Mouse (Mus musculus) ovary, postnatal 36 days (tissue): ENCODE data around the gene Mkrn2.

Experiments
- DNase-seq: peaks from one replicate; pipeline ENCODE4 v3.0.0; 2022; ENCODE audit warnings: low spot score, mixed read lengths

The Mkrn2 gene

DNA sequence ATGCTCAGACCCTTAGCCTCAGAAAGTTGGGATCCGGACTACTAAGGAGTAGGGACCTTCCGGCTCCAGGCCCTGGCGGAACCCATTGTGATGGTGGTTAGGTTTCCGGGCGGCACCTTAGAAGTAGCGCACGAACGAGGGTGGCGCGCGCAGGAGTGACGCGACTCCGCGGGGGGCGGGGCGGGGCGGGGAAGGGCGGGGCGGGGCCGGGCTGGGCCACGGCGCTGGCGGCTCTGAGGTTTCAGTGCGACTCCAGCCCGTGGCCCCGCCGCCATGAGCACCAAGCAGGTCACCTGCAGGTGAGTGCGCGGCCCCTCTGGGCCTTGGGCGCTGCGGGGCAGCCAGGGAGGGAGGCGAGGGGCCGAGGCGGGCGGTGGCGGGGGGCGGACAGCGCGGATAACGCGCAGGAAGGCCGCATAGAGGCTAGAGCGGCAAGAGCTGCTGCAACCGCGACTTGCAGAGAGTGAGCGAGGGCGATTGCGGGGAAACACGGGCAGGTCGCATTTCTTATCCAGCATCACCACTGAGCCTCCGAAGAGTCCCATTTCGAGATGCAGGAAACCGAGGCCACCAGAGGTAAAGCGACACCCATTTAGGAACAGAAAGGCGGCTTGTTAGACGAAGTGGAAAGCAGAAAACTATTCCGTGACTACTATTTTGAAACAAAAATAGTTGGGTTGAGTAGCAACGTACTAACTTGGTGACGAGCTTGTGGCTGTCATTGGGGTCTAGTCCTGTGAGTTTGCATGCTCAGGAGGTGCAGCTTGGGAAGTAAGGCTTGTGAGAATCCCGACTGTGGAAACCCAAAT lies at the start of gene Mkrn2:
TSS of gene Mkrn2 (plus strand) at position 188 of the 809 bp plus-strand sequence.
- peak; percentile 82 for DNase-seq

DNA sequence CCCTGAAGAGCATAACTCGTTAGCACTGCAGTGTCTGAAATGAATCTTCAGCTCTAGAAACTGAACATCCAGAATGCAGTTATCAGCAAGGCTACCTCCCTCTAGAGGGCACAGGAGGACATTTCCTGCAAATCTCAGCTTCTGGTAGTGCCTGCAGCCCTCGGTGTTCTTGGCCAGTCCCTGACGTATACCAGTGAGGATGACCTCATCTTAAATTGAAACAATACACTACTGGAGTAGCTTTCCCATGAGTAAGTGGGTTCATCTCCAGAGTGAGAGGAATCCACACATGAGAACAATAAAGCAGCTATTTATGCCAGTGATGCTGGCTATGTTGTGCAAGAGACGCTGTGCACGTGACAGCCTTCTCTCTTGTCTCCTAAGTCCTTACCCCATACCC lies 46.2 kb upstream of the Mkrn2 start:
- DNase-seq = no peak

DNA sequence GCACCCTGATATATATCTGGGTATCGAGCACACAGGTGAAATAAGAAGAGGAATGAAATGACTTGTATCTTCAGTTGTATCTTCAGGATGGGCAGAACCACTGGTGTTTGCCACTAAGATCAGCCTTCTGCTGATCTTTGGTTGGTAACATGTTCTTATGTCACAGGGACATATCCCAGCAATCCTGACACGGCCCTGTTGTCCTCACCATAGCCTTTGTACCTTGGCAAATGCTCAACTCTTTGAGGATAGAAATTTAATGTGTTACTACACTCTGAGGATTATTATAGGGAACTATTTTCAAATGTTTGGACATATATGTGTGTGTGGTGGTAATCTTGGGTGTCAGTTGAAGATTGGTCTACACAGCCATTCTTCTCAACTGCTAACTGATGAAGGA lies 43.5 kb upstream of the Mkrn2 start:
- DNase-seq = no peak

GRCm38 (mm10) chr6:115559651-115560632 lies 41.8 kb upstream of the Mkrn2 start:
- DNase-seq = peak; percentile 24

- DNase-seq = no peak
Observed at GRCm38 (mm10) chr6:115565479-115566045, 36.1 kb upstream of the Mkrn2 start.

DNA sequence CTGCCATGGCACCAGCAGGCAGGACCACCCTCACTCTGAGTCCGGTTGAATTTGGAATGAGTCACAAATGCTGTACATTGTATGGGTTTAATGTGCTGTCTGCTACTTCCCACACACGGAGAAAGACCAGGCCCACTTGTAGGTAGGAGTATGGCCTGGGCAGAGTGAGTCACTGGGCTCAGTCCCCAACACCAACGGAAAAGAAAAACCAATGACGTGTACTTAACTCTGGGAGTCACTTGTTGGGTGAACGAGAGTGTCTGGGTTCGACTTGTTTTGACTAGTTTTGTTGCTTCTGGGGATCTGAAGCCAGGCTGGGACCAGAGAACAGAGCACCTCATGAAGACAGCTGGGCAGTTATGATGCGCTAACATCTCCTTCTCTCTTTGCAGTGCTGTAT lies 27.5 kb upstream of the Mkrn2 start:
- DNase-seq = no peak

- DNase-seq = no peak
Observed at GRCm38 (mm10) chr6:115577407-115577806, 24.3 kb upstream of the Mkrn2 start.

DNA sequence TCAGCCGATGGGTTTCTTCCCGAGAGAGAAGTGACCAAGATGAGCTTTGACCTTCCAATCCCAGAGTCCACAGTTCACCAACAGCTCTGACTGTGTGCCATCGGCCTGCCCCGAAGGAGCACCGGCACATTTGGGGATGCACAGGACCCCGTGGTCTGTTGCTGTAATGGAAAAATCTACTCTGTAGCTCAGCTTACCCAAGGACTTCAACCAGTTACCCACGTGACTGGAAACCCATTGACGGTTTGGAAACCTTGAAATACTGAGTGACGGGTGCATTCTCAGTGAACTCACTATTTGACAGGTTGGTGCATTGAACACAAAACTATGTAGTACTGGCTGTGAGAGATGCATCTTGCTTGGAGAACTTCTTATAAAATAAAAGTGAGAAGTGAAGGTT lies 23.8 kb upstream of the Mkrn2 start:
- no peak for DNase-seq

DNA sequence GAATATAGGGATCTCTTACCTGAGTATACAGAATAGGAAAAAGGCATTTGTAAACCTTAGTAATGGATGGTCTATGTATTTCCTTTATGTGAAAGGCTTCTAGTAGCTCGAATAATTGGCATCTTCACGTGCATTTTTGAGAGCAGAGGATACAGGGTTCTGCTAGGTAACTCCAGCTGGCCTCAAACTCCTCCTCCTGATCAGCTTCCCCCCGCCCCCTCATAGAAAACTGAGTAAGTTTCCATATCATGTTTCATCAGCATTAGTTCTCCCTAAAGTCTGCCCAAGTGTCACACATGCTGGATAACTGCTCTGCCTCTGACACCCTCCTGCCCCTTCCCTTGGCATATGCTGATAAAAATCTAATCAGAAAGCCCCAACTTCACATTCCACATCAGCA lies 20.9 kb upstream of the Mkrn2 start:
- DNase-seq = no peak

GRCm38 (mm10) chr6:115582328-115583115 lies 19.2 kb upstream of the Mkrn2 start:
- no peak for DNase-seq

GRCm38 (mm10) chr6:115583430-115584125 lies 18.1 kb upstream of the Mkrn2 start:
- no peak for DNase-seq

GRCm38 (mm10) chr6:115584176-115584575 lies 17.5 kb upstream of the Mkrn2 start:
- no peak for DNase-seq

GRCm38 (mm10) chr6:115586321-115586720 lies 15.4 kb upstream of the Mkrn2 start:
- no peak for DNase-seq

DNA sequence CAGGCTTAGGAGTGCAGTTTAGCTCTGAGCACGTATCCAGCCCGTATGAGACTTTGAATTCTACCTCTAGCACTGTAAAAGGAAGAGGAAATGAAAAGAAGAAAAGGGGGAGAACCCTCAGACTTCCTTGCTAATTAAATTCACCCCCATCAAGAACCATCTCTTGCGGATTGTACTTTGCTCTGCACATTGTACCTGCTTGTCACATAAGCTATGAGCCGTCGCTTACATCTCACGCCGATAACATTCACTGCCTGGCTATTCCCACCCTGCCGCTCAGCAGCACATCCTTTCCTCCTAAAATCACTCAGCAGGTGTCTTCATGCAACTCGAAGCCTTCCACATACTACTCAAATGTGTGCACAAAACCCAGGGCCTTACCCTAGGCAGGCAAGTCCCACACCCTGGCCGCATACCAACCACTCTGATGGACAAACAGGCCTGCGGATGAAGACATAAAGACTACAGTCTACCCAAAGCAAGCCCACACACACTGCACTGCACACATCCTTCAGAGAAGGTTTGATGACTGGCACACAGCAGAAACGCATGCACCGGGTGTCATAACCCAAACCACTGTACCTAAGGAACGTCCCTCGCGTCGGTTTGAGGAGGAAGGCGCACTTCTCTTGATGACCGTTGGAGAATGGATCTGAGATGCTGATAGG lies 9.9 kb upstream of the Mkrn2 start:
- DNase-seq = no peak

DNA sequence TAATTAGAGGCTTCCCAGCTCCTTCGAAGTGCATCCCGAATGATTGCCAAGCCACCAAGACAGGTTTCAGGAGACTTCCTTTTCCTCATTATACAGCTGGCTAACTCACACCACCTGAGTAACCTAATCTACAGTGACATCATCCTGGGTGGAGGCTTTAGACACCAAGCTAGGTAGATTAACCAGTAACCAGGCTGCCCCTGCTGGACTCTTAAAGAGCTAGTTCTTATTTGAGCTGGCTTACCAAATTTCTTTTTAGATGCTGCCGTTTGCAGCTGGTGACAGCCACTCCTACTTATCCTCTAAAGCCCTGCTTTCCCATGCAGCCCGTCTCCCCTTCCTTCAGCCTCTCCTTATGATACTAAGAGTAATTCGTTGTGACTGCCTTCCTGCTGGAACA lies 9.2 kb upstream of the Mkrn2 start, which contains the start of gene Mkrn2os:
TSS of gene Mkrn2os (minus strand) at position 119 of the 400 bp plus-strand sequence.
- no peak for DNase-seq

- no peak for DNase-seq
Observed at GRCm38 (mm10) chr6:115593252-115593651, 8.4 kb upstream of the Mkrn2 start.

GRCm38 (mm10) chr6:115594463-115594862 lies 7.2 kb upstream of the Mkrn2 start:
- no peak for DNase-seq

DNA sequence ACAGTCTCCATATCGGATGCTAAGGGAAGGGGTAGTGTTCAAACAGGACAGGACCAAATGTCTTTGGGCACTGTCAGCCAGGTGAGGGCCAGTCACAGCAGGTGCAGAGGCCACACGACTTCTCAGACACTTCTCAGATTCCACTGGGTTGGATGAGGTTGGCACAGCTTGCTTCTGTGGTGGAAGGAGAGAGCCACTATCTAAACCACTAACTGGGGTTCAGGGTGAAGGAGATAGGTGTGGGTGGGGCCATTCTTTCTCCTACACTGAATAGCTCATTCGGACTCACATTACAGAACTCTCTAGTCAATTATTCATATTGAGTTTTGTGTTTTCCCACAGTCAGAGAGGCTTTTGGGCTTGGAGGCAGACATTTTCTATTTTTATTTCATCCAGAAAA lies 6.0 kb upstream of the Mkrn2 start:
- DNase-seq = no peak

DNA sequence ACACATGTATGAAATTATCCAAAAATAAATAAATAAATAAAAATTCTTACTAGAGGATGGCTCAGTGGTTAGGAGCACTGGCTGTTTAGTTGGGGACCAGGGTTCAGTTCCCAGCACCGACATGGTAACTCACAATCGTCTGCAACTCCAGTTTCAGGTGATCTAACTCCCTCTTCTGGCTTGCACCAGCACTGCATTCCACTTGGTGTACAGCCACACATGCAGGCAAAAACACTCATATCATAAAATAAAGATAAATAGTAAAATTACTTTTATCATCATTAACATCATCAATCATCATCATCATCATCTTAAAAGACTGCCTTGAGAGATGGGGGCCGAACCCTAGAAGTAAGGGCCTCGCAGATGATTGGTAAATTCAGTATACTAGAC lies 384 bp upstream of the Mkrn2 start:
- DNase-seq = no peak

GRCm38 (mm10) chr6:115606461-115606860 lies 4.8 kb downstream of the Mkrn2 start:
- DNase-seq = no peak

DNA sequence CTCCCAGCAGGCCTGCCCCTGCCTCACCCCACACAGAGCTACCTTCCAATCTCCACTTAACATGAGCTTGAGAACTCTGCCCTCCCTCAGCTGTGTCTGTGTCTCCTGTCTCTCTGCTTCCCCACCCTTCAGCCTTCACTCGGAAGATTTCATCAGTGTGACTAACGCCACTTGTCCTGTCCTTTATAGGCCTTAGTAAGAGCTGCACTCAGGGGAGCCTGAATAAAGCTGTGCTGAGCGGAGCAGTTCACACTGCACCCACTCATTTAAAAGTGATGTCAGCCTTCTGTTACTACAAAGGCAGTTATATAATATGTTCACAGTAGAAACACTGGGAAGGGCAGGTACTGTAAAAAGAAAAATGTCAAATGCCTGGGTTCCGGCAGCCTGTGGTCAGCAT lies 5.7 kb downstream of the Mkrn2 start:
- no peak for DNase-seq
